Mouse (Mus musculus): Measurements from ENCODE around the gene Ttll11. TPM values are rescaled to one million over a fixed set of nuclear protein-coding genes. Genes with fewer than 3 reads are reported as not detected.

Ttll11 gene
- polyA plus RNA-seq, 1 experiment from 2014 or later: 1.4 TPM

GRCm38 (mm10) chr2:35998416-35998815 lies 18.7 kb upstream of the Ttll11 start:
- Histone ChIP-seq H3K27ac (replicated peaks) (no peak overlapping the region), H3K27me3 (peaks cover 5% of the 10 kb centered on the region; the same call in 1 of the 2 replicates), H3K36me3 (no peaks in the 10 kb centered on the region), H3K4me1 (no peaks in the 10 kb centered on the region), H3K9ac (no peak overlapping the region), H3K9me3 (replicated peaks) (no peaks in the 10 kb centered on the region), H3K4me2 (replicated peaks) (no peak overlapping the region), H3K4me3 (replicated peaks) (no peak overlapping the region)
- WGBS: 88% methylated on average over 5 of the region's 5 CpGs
- ATAC-seq (ENCODE audit: insufficient number of reproducible peaks, low FRiP score, low TSS enrichment, low read depth): no peak

DNA sequence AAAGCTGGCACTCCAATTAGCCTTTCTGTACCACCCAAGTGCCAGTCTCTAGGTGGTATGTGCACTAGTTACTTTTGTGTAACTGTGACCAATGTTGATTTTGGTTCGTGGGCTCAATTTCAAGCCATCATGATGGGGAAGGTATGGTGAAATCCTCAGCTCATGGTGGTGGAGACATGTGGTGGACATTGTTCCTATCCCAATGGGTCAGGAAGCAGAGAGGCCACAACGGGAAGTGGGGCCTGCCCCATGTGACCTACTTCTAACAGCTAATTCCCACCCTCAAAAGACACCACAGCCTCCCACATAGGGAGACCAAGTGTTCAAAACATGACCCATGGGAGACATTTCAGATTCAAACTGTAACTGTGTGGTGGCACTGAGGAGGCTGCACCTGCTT lies 17.0 kb upstream of the Ttll11 start:
- Histone ChIP-seq H3K9ac (no peak overlapping the region), H3K27me3 (peaks cover 5% of the 10 kb centered on the region; the same call in 1 of the 2 replicates), H3K4me2 (replicated peaks) (no peak overlapping the region), H3K36me3 (no peaks in the 10 kb centered on the region), H3K9me3 (replicated peaks) (no peaks in the 10 kb centered on the region), H3K4me1 (no peaks in the 10 kb centered on the region), H3K27ac (replicated peaks) (no peak overlapping the region), H3K4me3 (replicated peaks) (no peak overlapping the region)
- ATAC-seq (ENCODE audit: insufficient number of reproducible peaks, low FRiP score, low TSS enrichment, low read depth): no peak
- 80% methylated on average over 2 of the region's 2 CpGs for WGBS

- 76% methylated on average over 6 of the region's 6 CpGs for WGBS
These were observed 14.6 kb upstream of the Ttll11 start for GRCm38 (mm10) chr2:35994303-35994702.

GRCm38 (mm10) chr2:35993481-35993880 lies 13.8 kb upstream of the Ttll11 start:
- WGBS: 64% methylated on average over 2 of the region's 2 CpGs
- no peak for ATAC-seq (ENCODE audit: insufficient number of reproducible peaks, low FRiP score, low TSS enrichment, low read depth)

More at GRCm38 (mm10) chr2:35994303-35994702, 14.6 kb upstream of the Ttll11 start:
- H3K36me3 ChIP-seq: no peaks in the 10 kb centered on the region
- H3K27ac ChIP-seq (replicated peaks): no peak overlapping the region
- H3K4me1 ChIP-seq: no peaks in the 10 kb centered on the region
- no peaks in the 10 kb centered on the region for H3K9me3 ChIP-seq (replicated peaks)
- no peak for ATAC-seq (ENCODE audit: insufficient number of reproducible peaks, low FRiP score, low TSS enrichment, low read depth)
- no peak overlapping the region for H3K9ac ChIP-seq
- H3K4me2 ChIP-seq (replicated peaks): no peak overlapping the region
- peaks cover 5% of the 10 kb centered on the region; the same call in 1 of the 2 replicates for H3K27me3 ChIP-seq
- H3K4me3 ChIP-seq (replicated peaks): no peak overlapping the region

DNA sequence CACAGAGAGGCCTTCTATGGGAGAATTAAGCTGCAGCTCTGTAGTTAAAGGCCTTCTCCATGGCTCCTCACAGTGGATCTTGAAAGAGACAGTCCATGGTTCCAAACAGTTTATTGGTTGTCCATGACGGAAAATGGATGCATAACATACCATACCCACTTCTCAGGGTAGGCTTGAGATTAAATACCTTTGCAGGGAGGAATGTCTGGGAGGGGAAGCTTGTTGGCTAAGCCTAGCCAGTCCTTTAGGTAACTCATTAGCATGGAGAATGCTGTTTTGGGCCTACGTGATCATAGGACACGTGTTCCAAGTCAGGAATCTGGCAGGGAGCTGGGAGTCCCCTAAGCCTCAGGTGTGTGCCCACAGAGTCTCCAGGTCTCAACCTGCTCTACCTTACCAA lies 12.5 kb upstream of the Ttll11 start:
- no peak overlapping the region for H3K27ac ChIP-seq (replicated peaks)
- ATAC-seq (ENCODE audit: insufficient number of reproducible peaks, low FRiP score, low TSS enrichment, low read depth): no peak
- no peaks in the 10 kb centered on the region for H3K4me1 ChIP-seq
- no peak overlapping the region for H3K9ac ChIP-seq
- no peaks in the 10 kb centered on the region for H3K36me3 ChIP-seq
- no peaks in the 10 kb centered on the region for H3K9me3 ChIP-seq (replicated peaks)
- WGBS: 67% methylated on average over 3 of the region's 3 CpGs
- no peak overlapping the region for H3K4me3 ChIP-seq (replicated peaks)
- H3K4me2 ChIP-seq (replicated peaks): no peak overlapping the region
- H3K27me3 ChIP-seq: peaks cover 6% of the 10 kb centered on the region

More at GRCm38 (mm10) chr2:35993481-35993880, 13.8 kb upstream of the Ttll11 start:
- no peak overlapping the region for H3K27ac ChIP-seq (replicated peaks)
- no peak overlapping the region for H3K9ac ChIP-seq
- H3K4me1 ChIP-seq: no peaks in the 10 kb centered on the region
- H3K36me3 ChIP-seq: no peaks in the 10 kb centered on the region
- no peaks in the 10 kb centered on the region for H3K9me3 ChIP-seq (replicated peaks)
- peaks cover 5% of the 10 kb centered on the region; the same call in 1 of the 2 replicates for H3K27me3 ChIP-seq
- no peak overlapping the region for H3K4me2 ChIP-seq (replicated peaks)
- no peak overlapping the region for H3K4me3 ChIP-seq (replicated peaks)

GRCm38 (mm10) chr2:35983869-35984268 lies 4.2 kb upstream of the Ttll11 start:
- Histone ChIP-seq H3K9ac (no peak overlapping the region), H3K27ac (replicated peaks) (no peak overlapping the region), H3K4me2 (replicated peaks) (no peak overlapping the region), H3K4me1 (peaks cover 5% of the 10 kb centered on the region), H3K36me3 (no peaks in the 10 kb centered on the region), H3K9me3 (replicated peaks) (no peaks in the 10 kb centered on the region), H3K27me3 (peaks cover 6% of the 10 kb centered on the region), H3K4me3 (replicated peaks) (no peak overlapping the region)
- WGBS: 5% methylated on average over 7 of the region's 7 CpGs
- no peak for ATAC-seq (ENCODE audit: insufficient number of reproducible peaks, low FRiP score, low TSS enrichment, low read depth)

DNA sequence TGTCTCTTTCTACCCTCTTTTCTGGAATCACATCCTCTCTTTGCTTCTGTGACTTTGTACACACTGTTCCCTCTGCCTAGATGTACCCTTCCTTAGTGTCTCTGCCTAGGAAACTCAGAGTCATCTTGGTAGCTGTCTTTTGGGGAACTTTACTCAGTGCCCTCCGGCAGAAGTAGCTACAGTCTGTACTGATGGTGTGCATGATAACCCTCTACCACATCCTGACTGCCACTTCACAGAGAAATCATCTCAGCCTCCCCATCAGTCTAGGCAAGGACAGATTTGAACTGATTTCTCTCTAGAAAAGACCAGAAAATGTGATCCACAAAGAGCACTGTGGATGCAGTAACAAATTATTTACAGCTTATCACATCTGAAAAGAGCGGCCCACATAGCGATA lies 2.2 kb upstream of the Ttll11 start:
- no peak overlapping the region for H3K4me3 ChIP-seq (replicated peaks)
- H3K9ac ChIP-seq: no peak overlapping the region
- H3K27me3 ChIP-seq: 0 out of 2 replicates have a peak, but pooled peaks cover 3% of the 10 kb centered on the region
- no peaks in the 10 kb centered on the region for H3K9me3 ChIP-seq (replicated peaks)
- H3K27ac ChIP-seq (replicated peaks): no peak overlapping the region
- no peak overlapping the region for H3K4me2 ChIP-seq (replicated peaks)
- 63% methylated on average over 3 of the region's 3 CpGs for WGBS
- H3K36me3 ChIP-seq: no peaks in the 10 kb centered on the region
- ATAC-seq (ENCODE audit: insufficient number of reproducible peaks, low FRiP score, low TSS enrichment, low read depth): no peak
- H3K4me1 ChIP-seq: peaks cover 16% of the 10 kb centered on the region

DNA sequence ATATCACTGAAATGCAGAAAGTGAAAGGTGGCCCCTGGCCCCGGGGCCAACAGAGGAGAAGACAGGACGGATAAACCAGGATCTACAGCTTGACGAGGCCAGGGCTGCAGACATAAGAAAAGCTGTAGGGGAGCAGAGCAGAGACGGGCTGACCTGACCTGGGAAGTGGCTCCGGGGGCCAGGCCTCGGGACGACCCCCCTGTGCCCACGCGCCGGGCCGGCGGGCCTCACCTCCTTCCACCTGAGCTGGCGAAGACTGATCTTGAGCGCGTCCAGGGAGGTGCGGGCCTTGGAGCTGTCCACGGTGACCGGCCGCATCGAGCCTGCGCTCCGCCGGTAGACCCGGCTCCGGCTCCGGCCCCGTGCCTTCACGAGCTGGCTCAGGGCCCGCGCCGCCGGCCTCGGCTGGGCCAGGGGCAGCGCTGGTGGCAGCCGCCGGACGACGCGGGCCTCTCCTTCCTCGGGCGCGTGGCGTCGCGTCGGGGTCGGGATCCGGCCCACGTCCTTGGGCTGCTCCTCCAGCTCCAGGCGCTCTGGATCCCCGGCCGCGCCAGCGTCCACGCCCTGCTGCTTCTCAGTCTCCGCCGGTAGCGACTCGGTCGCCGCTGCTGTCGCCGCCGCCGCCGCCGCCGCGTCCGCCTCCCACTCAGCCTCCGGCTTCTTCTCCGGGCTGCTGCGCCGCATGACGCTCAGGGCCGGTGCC lies 621 bp downstream of the Ttll11 start:
- Histone ChIP-seq H3K9ac (peak overlapping the region; percentile 78), H3K27ac (replicated peaks) (peak overlapping the region; percentile 63), H3K4me3 (replicated peaks) (peak overlapping the region; percentile 86), H3K4me2 (replicated peaks) (peak overlapping the region; percentile 96), H3K36me3 (no peaks in the 10 kb centered on the region), H3K4me1 (peaks cover 16% of the 10 kb centered on the region), H3K27me3 (0 out of 2 replicates have a peak, but pooled peaks cover 3% of the 10 kb centered on the region), H3K9me3 (replicated peaks) (no peaks in the 10 kb centered on the region)
- under 1% methylated on average over 65 of the region's 76 CpGs for whole genome bisulfite sequencing
- peak; percentile 65 for ATAC-seq (ENCODE audit: insufficient number of reproducible peaks, low FRiP score, low TSS enrichment, low read depth)

DNA sequence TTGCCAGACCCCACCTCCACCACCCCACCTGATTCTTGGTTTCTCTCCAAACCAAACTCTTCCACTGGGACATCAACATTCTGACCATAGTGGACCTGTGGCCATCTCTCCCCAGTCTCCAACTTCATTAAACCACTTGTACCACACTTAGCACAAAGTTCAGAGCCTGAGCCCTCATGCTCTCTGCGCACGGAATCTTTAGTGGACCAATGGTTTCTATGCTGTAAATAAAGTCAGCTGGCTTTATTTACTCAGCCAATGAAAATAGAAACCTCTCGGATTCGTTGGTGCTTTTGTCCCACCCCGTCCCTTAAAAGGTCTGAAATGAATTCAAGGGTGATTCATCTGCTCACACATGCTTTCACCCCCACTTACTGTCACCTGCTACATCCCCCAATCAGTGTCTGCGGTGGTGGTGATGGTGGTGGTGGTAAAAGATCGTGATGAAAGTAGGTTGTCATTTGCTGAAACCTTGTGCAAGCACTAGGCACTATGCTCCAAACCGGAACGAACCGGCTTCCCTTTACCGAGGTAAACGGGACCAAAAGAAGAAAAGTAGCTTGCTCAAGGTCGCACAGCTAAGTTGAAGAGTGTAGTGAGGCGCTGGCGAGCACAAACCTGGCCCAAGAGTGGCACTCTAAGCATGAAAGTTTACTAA lies 1.3 kb downstream of the Ttll11 start:
- H3K9ac ChIP-seq: peak overlapping the region; percentile 78
- H3K9me3 ChIP-seq (replicated peaks): no peaks in the 10 kb centered on the region
- WGBS: 25% methylated on average over 15 of the region's 15 CpGs
- H3K27ac ChIP-seq (replicated peaks): peak overlapping the region; percentile 63
- H3K4me2 ChIP-seq (replicated peaks): peak overlapping the region; percentile 96
- H3K4me3 ChIP-seq (replicated peaks): peak overlapping the region; percentile 86
- H3K36me3 ChIP-seq: no peaks in the 10 kb centered on the region
- no peak for ATAC-seq (ENCODE audit: insufficient number of reproducible peaks, low FRiP score, low TSS enrichment, low read depth)
- peaks cover 16% of the 10 kb centered on the region for H3K4me1 ChIP-seq
- 0 out of 2 replicates have a peak, but pooled peaks cover 3% of the 10 kb centered on the region for H3K27me3 ChIP-seq

GRCm38 (mm10) chr2:35977749-35978148 lies 2.0 kb downstream of the Ttll11 start:
- Histone ChIP-seq H3K36me3 (no peaks in the 10 kb centered on the region), H3K4me1 (peaks cover 16% of the 10 kb centered on the region), H3K27me3 (0 out of 2 replicates have a peak, but pooled peaks cover 3% of the 10 kb centered on the region), H3K4me3 (replicated peaks) (peak overlapping the region; percentile 86; the same call in 1 of the 2 replicates), H3K9me3 (replicated peaks) (no peaks in the 10 kb centered on the region), H3K27ac (replicated peaks) (no peak overlapping the region), H3K9ac (no peak overlapping the region), H3K4me2 (replicated peaks) (peak overlapping the region; percentile 96)
- no peak for ATAC-seq (ENCODE audit: insufficient number of reproducible peaks, low FRiP score, low TSS enrichment, low read depth)
- WGBS: 93% methylated on average over 3 of the region's 3 CpGs

GRCm38 (mm10) chr2:35972259-35973001 lies 7.3 kb downstream of the Ttll11 start:
- H3K4me1 ChIP-seq: peaks cover 5% of the 10 kb centered on the region; the same call in 1 of the 2 replicates
- ATAC-seq (ENCODE audit: insufficient number of reproducible peaks, low FRiP score, low TSS enrichment, low read depth): no peak
- no peak overlapping the region for H3K9ac ChIP-seq
- H3K27me3 ChIP-seq: no peaks in the 10 kb centered on the region
- 52% methylated on average over 6 of the region's 6 CpGs for WGBS
- H3K4me2 ChIP-seq (replicated peaks): no peak overlapping the region
- no peak overlapping the region for H3K27ac ChIP-seq (replicated peaks)
- no peaks in the 10 kb centered on the region for H3K9me3 ChIP-seq (replicated peaks)
- no peak overlapping the region for H3K4me3 ChIP-seq (replicated peaks)
- no peaks in the 10 kb centered on the region for H3K36me3 ChIP-seq

Data from embryonic facial prominence, embryonic 15.5 days (tissue).